Mouse (Mus musculus) lung, postnatal 36 days (tissue): Measurements from ENCODE around the gene Emsy.

Source experiments
- DNase-seq: peaks from one replicate; pipeline ENCODE4 v3.0.0; 2022; ENCODE audit warnings: mixed read lengths

Gene Emsy

GRCm38 (mm10) chr7:98575651-98576239, 80.8 kb downstream of the Emsy start:
- DNase-seq = no peak

GRCm38 (mm10) chr7:98574771-98575191, 81.8 kb downstream of the Emsy start:
- no peak for DNase-seq

- no peak for DNase-seq
These were observed 82.3 kb downstream of the Emsy start for GRCm38 (mm10) chr7:98574271-98574670.

GRCm38 (mm10) chr7:98573231-98573781, 83.3 kb downstream of the Emsy start:
- DNase-seq = peak; percentile 87

GRCm38 (mm10) chr7:98572223-98572868, 84.2 kb downstream of the Emsy start:
- DNase-seq = peak; percentile 83

GRCm38 (mm10) chr7:98570824-98571505, 85.6 kb downstream of the Emsy start:
- DNase-seq = no peak

GRCm38 (mm10) chr7:98567056-98567455, 89.5 kb downstream of the Emsy start:
- no peak for DNase-seq

- no peak for DNase-seq
These were observed 91.8 kb downstream of the Emsy start for GRCm38 (mm10) chr7:98564607-98565364.

- DNase-seq = no peak
These were observed 92.6 kb downstream of the Emsy start for GRCm38 (mm10) chr7:98563991-98564390.

- DNase-seq = no peak
These were observed 93.6 kb downstream of the Emsy start for GRCm38 (mm10) chr7:98562966-98563365.

GRCm38 (mm10) chr7:98562186-98562585, 94.4 kb downstream of the Emsy start:
- DNase-seq = no peak

GRCm38 (mm10) chr7:98561556-98562164, 94.9 kb downstream of the Emsy start:
- no peak for DNase-seq

GRCm38 (mm10) chr7:98558128-98558921, 98.3 kb downstream of the Emsy start:
- DNase-seq = no peak

GRCm38 (mm10) chr7:98556767-98557394, 99.7 kb downstream of the Emsy start:
- no peak for DNase-seq

- DNase-seq = no peak
These were observed 105.5 kb downstream of the Emsy start for GRCm38 (mm10) chr7:98551041-98551440.

GRCm38 (mm10) chr7:98550596-98550995, 106.0 kb downstream of the Emsy start:
- DNase-seq = peak; percentile 80

- no peak for DNase-seq
These were observed 107.7 kb downstream of the Emsy start for GRCm38 (mm10) chr7:98548839-98549238.

- DNase-seq = no peak
These were observed 112.0 kb downstream of the Emsy start for GRCm38 (mm10) chr7:98544556-98544955.

GRCm38 (mm10) chr7:98543853-98544370, 112.7 kb downstream of the Emsy start:
- DNase-seq = no peak

GRCm38 (mm10) chr7:98542731-98543142, 113.8 kb downstream of the Emsy start:
- DNase-seq = peak; percentile 45

- DNase-seq = no peak
These were observed 114.3 kb downstream of the Emsy start for GRCm38 (mm10) chr7:98542267-98542666.
